Mouse (Mus musculus) MN1 (cell line): ENCODE measurements around the gene Ccnk.

Source experiments
- DNase-seq: peaks from one replicate; pipeline ENCODE4 v3.0.0-alpha.2; 2016; ENCODE audit warnings: low spot score

Gene Ccnk

GRCm38 (mm10) chr12:108179321-108180266 is at the start of gene Ccnk:
Ccnk (plus strand) TSS chr12:108179579.
- DNase-seq: peak; percentile 97

GRCm38 (mm10) chr12:108132450-108133070 is 46.8 kb upstream of the Ccnk start:
- no peak for DNase-seq

- no peak for DNase-seq
Observed at GRCm38 (mm10) chr12:108133181-108133580, 46.2 kb upstream of the Ccnk start.

GRCm38 (mm10) chr12:108135610-108136208 is 43.7 kb upstream of the Ccnk start:
- no peak for DNase-seq

GRCm38 (mm10) chr12:108143624-108144498 is 35.5 kb upstream of the Ccnk start:
- DNase-seq: no peak

GRCm38 (mm10) chr12:108145198-108145597 is 34.2 kb upstream of the Ccnk start:
- no peak for DNase-seq

- peak; percentile 5 for DNase-seq
Observed at GRCm38 (mm10) chr12:108149764-108150163, 29.6 kb upstream of the Ccnk start.

GRCm38 (mm10) chr12:108152743-108153142 is 26.6 kb upstream of the Ccnk start:
- DNase-seq: no peak

GRCm38 (mm10) chr12:108159863-108160262 is 19.5 kb upstream of the Ccnk start:
- no peak for DNase-seq

GRCm38 (mm10) chr12:108162036-108162435 is 17.3 kb upstream of the Ccnk start:
- no peak for DNase-seq

- no peak for DNase-seq
Observed at GRCm38 (mm10) chr12:108163706-108164105, 15.7 kb upstream of the Ccnk start.

- no peak for DNase-seq
Observed at GRCm38 (mm10) chr12:108168909-108169308, 10.5 kb upstream of the Ccnk start.

GRCm38 (mm10) chr12:108170467-108170866 is 8.9 kb upstream of the Ccnk start:
- DNase-seq: no peak

- no peak for DNase-seq
Observed at GRCm38 (mm10) chr12:108171336-108171735, 8.0 kb upstream of the Ccnk start.

- DNase-seq: no peak
Observed at GRCm38 (mm10) chr12:108172639-108173038, 6.7 kb upstream of the Ccnk start.

GRCm38 (mm10) chr12:108174606-108175505 is 4.5 kb upstream of the Ccnk start:
- DNase-seq: no peak

GRCm38 (mm10) chr12:108176366-108176765 is 3.0 kb upstream of the Ccnk start:
- no peak for DNase-seq

- DNase-seq: peak; percentile 27
Observed at GRCm38 (mm10) chr12:108178331-108179245, 791 bp upstream of the Ccnk start.

- DNase-seq: no peak
Observed at GRCm38 (mm10) chr12:108179246-108179320, 296 bp upstream of the Ccnk start, which contains the start of gene Setd3. Setd3 (minus strand) TSS chr12:108179314.

GRCm38 (mm10) chr12:108181716-108182115 is 2.3 kb downstream of the Ccnk start:
- DNase-seq: no peak
